Mouse (Mus musculus): Measurements from ENCODE around the gene Klhdc8a. TPM values are rescaled to one million over a fixed set of nuclear protein-coding genes. Genes with fewer than 3 reads are reported as not detected.

Klhdc8a gene
- total and polyA plus RNA-seq, 3 experiments: not detected

GRCm38 (mm10) chr1:132264577-132264976 is 33.8 kb upstream of the Klhdc8a start:
- Histone ChIP-seq H3K27ac (ENCODE audit: insufficient read depth, low read depth) (no peak overlapping the region), H3K4me2 (ENCODE audit: insufficient read depth, low read depth, poor library complexity, severe bottlenecking) (no peak overlapping the region), H3K36me3 (replicated peaks in 1 of 2; ENCODE audit: control insufficient read depth in 1 of 2, insufficient read depth in 1 of 2, low read length in 1 of 2) (no peaks in the 10 kb centered on the region), H3K9ac (ENCODE audit: insufficient read depth, low read depth) (no peak overlapping the region), H3K27me3 (replicated peaks) (no peaks in the 10 kb centered on the region), H3K9me3 (replicated peaks; ENCODE audit: low read length) (no peaks in the 10 kb centered on the region), H3K4me3 (replicated peaks in 1 of 3; ENCODE audit: low read depth in 2 of 3, low read length in 2 of 3, poor library complexity in 1 of 3) (no peak overlapping the region), H3K4me1 (ENCODE audit: control insufficient read depth in 1 of 2, insufficient read depth in 2 of 2) (peaks cover 24 to 70% of the 10 kb centered on the region in 2 experiments), H3K79me2 (replicated peaks; ENCODE audit: control insufficient read depth, extremely low read depth, insufficient read depth, poor library complexity, severe bottlenecking) (no peaks in the 10 kb centered on the region)
- no peak for TF ChIP-seq SMC3 (IDR thresholded peaks at IDR 0.05; ENCODE audit: low read depth, low read length)
- peak; percentile 81 for TF ChIP-seq JUND (conservative IDR thresholded peaks at IDR 0.05; ENCODE audit: low read depth, low read length)
- no peak for TF ChIP-seq SIN3A (IDR thresholded peaks at IDR 0.05; ENCODE audit: low read length)
- TF ChIP-seq KAT2A (IDR thresholded peaks at IDR 0.05; ENCODE audit: insufficient replicate concordance, low read length): no peak
- TF ChIP-seq NELFE (IDR thresholded peaks at IDR 0.05; ENCODE audit: low read depth, low read length): no peak
- TF ChIP-seq NRF1 (IDR thresholded peaks at IDR 0.05; ENCODE audit: low read depth, low read length): no peak
- TF ChIP-seq MXI1 (IDR thresholded peaks at IDR 0.05; ENCODE audit: low read depth, low read length): no peak
- TF ChIP-seq JUN (IDR thresholded peaks at IDR 0.05; ENCODE audit: insufficient read depth, low read depth, low read length): peak; percentile 89
- TF ChIP-seq ETS1 (conservative IDR thresholded peaks at IDR 0.05; ENCODE audit: low read depth, low read length): peak; percentile 80
- no peak for TF ChIP-seq ZMIZ1 (IDR thresholded peaks at IDR 0.05; ENCODE audit: low read depth, low read length)
- TF ChIP-seq MAFK (IDR thresholded peaks at IDR 0.05; ENCODE audit: insufficient replicate concordance, low read length): peak; percentile 89
- TF ChIP-seq IRF4 (IDR thresholded peaks at IDR 0.05; ENCODE audit: low read depth, low read length): no peak
- no peak for TF ChIP-seq MAX (IDR thresholded peaks at IDR 0.05; ENCODE audit: low read length)
- no peak for TF ChIP-seq E2F4 (IDR thresholded peaks at IDR 0.05; ENCODE audit: insufficient replicate concordance, low read depth, low read length)
- TF ChIP-seq CTCF (conservative IDR thresholded peaks at IDR 0.05 in 1 of 2, IDR thresholded peaks at IDR 0.05 in 1 of 2; ENCODE audit: low read depth in 2 of 2, low read length in 2 of 2): no peak
- no peak for TF ChIP-seq ZC3H11A (IDR thresholded peaks at IDR 0.05; ENCODE audit: low read depth, low read length)
- TF ChIP-seq UBTF (IDR thresholded peaks at IDR 0.05; ENCODE audit: low read depth, low read length): no peak
- TF ChIP-seq CHD1 (IDR thresholded peaks at IDR 0.05; ENCODE audit: low read depth, low read length): no peak
- TF ChIP-seq EP300 (IDR thresholded peaks at IDR 0.05; ENCODE audit: low read length): 0 out of 2 replicates have a peak, but pooled peaks have one; percentile 32
- no peak for TF ChIP-seq ZKSCAN1 (IDR thresholded peaks at IDR 0.05; ENCODE audit: borderline replicate concordance, low read depth, low read length)
- no peak for TF ChIP-seq HCFC1 (IDR thresholded peaks at IDR 0.05; ENCODE audit: low read depth, low read length)
- no peak for TF ChIP-seq BHLHE40 (IDR thresholded peaks at IDR 0.05; ENCODE audit: low read depth, low read length)
- no peak for TF ChIP-seq ZNF384 (IDR thresholded peaks at IDR 0.05; ENCODE audit: low read depth, low read length)
- no peak for TF ChIP-seq MAZ (IDR thresholded peaks at IDR 0.05; ENCODE audit: low read depth, low read length)
- no peak for TF ChIP-seq TCF12 (IDR thresholded peaks at IDR 0.05; ENCODE audit: low read depth, low read length)
- TF ChIP-seq USF1 (IDR thresholded peaks at IDR 0.05; ENCODE audit: low read depth, low read length): no peak
- no peak for TF ChIP-seq GABPA (IDR thresholded peaks at IDR 0.05; ENCODE audit: insufficient replicate concordance, low read depth, low read length)
- TF ChIP-seq RCOR1 (conservative IDR thresholded peaks at IDR 0.05; ENCODE audit: low read depth, low read length): no peak
- no peak for TF ChIP-seq CHD2 (IDR thresholded peaks at IDR 0.05; ENCODE audit: low read length)
- TF ChIP-seq USF2 (conservative IDR thresholded peaks at IDR 0.05; ENCODE audit: low read depth, low read length): no peak
- in situ Hi-C loops (cut with MboI; ENCODE audit: low pct_ligation_motif_present, low pct_unique_long_range_greater_than_20kb, low sequenced_read_pairs) (no loop called here), dilution Hi-C loops (cut with MboI; ENCODE audit: extremely low pct_ligation_motif_present, extremely low pct_unique_long_range_greater_than_20kb, low sequenced_read_pairs) (no loop called here)
- DNase-seq (ENCODE audit: extremely low read depth): peak; percentile 39
